Mouse (Mus musculus) erythroblast, embryonic 14.5 days (primary cell): ENCODE data around the gene Gpr15. TPM values are rescaled to one million over a fixed set of nuclear protein-coding genes. Genes with fewer than 3 reads are reported as not detected.
A peak's percentile ranks its signal among the peaks of the same experiment; 100 is the strongest.

Source experiments
- H3K27me3 ChIP-seq: 2 replicates; pipeline ENCODE4 v1.6.1; 2012; ENCODE audit warnings: inconsistent platforms; ENCODE audit not compliant: control insufficient read depth
- H3K36me3 ChIP-seq: 2 replicates; pipeline ENCODE4 v1.6.1; 2012; ENCODE audit warnings: mild to moderate bottlenecking, inconsistent platforms; ENCODE audit not compliant: control insufficient read depth
- H3K4me1 ChIP-seq: 2 replicates; pipeline ENCODE4 v1.6.1; 2012; ENCODE audit warnings: inconsistent platforms; ENCODE audit not compliant: control insufficient read depth
- H3K4me3 ChIP-seq: replicated peaks from 2 replicates; pipeline ENCODE3; 2012; ENCODE audit warnings: moderate library complexity, mild to moderate bottlenecking, inconsistent platforms
- H3K9me3 ChIP-seq: 2 replicates; pipeline ENCODE4 v1.6.1; 2012; ENCODE audit warnings: low read length, inconsistent platforms, mixed read lengths; ENCODE audit not compliant: control insufficient read depth
- GATA1 ChIP-seq: IDR thresholded peaks from 2 replicates; pipeline ENCODE4 v1.6.1; 2012; ENCODE audit warnings: low read length, inconsistent platforms, mixed read lengths
- TAL1 ChIP-seq: IDR thresholded peaks from 3 replicates; pipeline ENCODE4 v1.6.1; 2012; ENCODE audit warnings: low read length, inconsistent platforms, mixed read lengths
- polyA plus RNA-seq: library from polyadenylated mRNA; stranded (reverse); fragments of >175 nt; gene quantifications from 2 replicates; pipeline ENCODE4 v1.2.3, GENCODE M21; 2012

Gene Gpr15
- not detected in 2 replicates for polyA plus RNA-seq

DNA sequence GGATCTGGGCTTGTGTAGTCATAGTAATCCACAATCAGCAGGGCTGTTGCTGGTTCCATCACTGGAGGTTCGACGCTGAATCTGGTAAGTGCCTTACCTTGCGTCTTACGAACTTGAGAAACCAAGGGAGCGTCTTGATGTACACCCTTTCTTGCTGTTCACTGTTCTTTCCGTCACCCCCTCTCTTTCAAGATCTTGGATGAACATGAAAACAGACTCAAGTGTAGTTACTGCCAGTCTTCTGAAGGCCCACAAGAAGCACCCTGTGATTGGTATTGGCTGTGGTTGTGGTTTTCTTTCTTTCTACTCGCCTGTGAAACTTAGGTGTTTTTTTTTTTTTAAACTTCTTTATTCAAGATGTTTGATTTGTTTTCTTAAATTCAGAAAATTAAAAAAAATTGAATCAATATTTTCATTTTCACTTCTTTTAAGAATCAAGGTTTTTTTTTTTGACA lies at the start of gene Gpr15:
Gene Gpr15 (minus strand): TSS at position 405 of the 455 bp plus-strand sequence.
- Histone ChIP-seq H3K9me3 (no peaks in the 10 kb centered on the region), H3K4me1 (no peaks in the 10 kb centered on the region), H3K36me3 (no peaks in the 10 kb centered on the region), H3K4me3 (no peak within 1 kb of the TSS), H3K27me3 (no peaks in the 10 kb centered on the region)
- TF ChIP-seq GATA1, result no peak
- no peak for TF ChIP-seq TAL1

DNA sequence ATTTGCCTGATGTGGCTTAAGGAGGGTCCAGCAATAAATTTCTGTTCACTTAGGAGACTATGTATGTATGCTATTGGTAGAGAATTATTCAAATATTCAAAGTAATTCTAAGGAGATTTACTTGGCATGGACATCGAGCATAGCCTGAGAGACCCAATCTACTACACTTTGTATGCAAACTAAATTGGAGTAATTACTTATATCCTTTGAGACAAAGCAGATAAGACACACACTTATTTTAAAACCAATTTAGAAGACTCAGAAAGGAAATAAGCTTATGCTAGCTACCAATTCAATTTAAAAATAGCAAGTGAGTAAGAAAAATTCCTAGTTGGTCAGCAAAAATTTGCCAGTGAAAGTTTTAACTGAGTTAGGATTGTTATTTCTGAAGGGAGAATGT lies 44.2 kb upstream of the Gpr15 start, which contains the start of gene Olfr172:
Gene Olfr172 (minus strand): TSS at position 101 of the 400 bp plus-strand sequence.
- no peak for TF ChIP-seq GATA1
- no peak for TF ChIP-seq TAL1
- 0 out of 2 replicates have a peak, but pooled peaks cover 2% of the 10 kb centered on the region for H3K9me3 ChIP-seq
- H3K4me3 ChIP-seq, result no peak within 1 kb of the TSS
- no peaks in the 10 kb centered on the region for H3K27me3 ChIP-seq
- H3K4me1 ChIP-seq, result no peaks in the 10 kb centered on the region
- H3K36me3 ChIP-seq, result no peaks in the 10 kb centered on the region

DNA sequence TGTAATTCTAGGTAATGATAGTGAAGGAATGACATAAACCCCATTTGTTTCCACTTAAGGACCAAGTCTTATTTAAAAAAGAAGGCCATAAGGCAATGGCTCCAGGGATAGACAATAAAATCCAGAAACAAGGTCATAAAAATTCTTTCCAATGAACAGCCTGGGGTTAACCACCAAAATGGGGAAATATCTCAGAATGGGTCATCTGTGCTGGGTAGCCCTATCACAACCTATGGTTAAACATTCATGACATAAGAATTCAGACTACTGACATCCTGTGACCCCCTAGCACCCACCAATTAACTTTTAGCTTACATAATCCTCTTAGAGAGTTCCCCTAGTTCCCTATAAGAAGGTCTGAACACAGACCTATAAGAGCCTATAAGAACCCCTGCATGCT lies 37.3 kb upstream of the Gpr15 start:
- H3K9me3 ChIP-seq, result no peaks in the 10 kb centered on the region
- no peak for TF ChIP-seq TAL1
- no peak for TF ChIP-seq GATA1
- H3K4me1 ChIP-seq, result peaks cover under 1% of the 10 kb centered on the region; the same call in 1 of the 2 replicates
- H3K27me3 ChIP-seq, result no peaks in the 10 kb centered on the region
- no peak overlapping the region for H3K4me3 ChIP-seq
- no peaks in the 10 kb centered on the region for H3K36me3 ChIP-seq

DNA sequence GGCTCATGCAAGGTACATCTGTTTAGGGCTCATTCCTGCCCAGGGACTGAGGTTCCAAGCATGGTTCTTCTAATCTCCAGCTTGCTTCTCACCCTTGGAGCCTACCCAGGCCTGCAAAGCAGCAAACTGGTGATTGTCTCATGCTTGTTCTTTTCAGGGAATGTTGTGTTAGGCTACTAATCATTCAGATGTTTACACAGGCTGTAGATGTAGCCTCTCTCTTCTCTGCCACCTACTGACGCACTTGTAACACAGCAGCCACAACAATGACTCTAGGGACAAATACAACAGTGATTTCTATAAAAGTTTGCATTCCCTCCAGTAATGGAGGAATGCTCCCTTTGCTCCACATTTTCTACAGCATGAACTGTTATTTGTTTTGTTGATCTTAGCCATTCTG lies 32.4 kb upstream of the Gpr15 start:
- H3K27me3 ChIP-seq, result no peaks in the 10 kb centered on the region
- no peak overlapping the region for H3K4me3 ChIP-seq
- H3K9me3 ChIP-seq, result no peaks in the 10 kb centered on the region
- H3K4me1 ChIP-seq, result peaks cover 11% of the 10 kb centered on the region
- TF ChIP-seq GATA1, result no peak
- no peak for TF ChIP-seq TAL1
- H3K36me3 ChIP-seq, result no peaks in the 10 kb centered on the region

DNA sequence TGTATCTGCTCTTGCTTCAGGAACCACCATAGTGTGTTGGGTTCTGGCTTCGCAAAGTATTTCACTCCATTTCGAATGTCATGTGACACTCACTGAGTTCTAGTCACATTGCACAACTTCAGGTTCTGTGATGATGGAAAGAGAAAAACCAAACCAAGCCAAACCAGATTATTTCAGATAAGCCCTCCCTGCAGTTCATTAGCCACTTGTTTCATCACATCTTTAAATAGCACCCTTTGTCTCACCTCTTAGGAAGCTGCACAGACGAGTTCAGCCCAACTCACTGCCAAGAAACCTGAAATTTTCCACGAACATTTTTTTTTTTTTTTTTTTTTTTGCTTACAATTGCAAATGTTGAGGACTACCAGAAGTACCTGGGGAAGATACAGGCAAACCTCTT lies 27.8 kb upstream of the Gpr15 start:
- peaks cover 11% of the 10 kb centered on the region for H3K4me1 ChIP-seq
- H3K9me3 ChIP-seq, result no peaks in the 10 kb centered on the region
- TF ChIP-seq TAL1 (no peak), GATA1 (no peak)
- H3K36me3 ChIP-seq, result no peaks in the 10 kb centered on the region
- H3K27me3 ChIP-seq, result no peaks in the 10 kb centered on the region
- H3K4me3 ChIP-seq, result no peak overlapping the region

DNA sequence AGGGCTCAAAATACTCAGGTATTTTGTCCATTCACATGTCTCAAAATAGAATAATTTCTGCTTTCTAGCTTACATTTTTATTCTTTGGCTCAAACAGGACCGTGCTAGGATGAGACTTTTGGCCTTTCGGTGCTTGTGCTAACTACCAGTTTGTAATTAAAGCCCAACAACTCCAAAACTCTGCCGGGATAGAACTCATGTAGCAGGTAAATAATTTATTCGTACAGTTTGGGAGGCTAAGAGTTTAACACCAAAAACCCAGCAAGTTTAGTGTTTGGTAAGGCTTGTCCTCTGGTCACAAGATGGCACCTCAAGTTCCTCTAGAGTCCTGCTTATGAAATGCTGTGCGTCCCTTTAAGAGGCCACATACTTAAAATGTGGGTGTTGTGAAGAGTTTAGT lies 21.9 kb upstream of the Gpr15 start:
- H3K4me1 ChIP-seq, result peaks cover 9% of the 10 kb centered on the region
- no peak for TF ChIP-seq TAL1
- no peak for TF ChIP-seq GATA1
- H3K27me3 ChIP-seq, result no peaks in the 10 kb centered on the region
- no peaks in the 10 kb centered on the region for H3K9me3 ChIP-seq
- no peak overlapping the region for H3K4me3 ChIP-seq
- H3K36me3 ChIP-seq, result no peaks in the 10 kb centered on the region

DNA sequence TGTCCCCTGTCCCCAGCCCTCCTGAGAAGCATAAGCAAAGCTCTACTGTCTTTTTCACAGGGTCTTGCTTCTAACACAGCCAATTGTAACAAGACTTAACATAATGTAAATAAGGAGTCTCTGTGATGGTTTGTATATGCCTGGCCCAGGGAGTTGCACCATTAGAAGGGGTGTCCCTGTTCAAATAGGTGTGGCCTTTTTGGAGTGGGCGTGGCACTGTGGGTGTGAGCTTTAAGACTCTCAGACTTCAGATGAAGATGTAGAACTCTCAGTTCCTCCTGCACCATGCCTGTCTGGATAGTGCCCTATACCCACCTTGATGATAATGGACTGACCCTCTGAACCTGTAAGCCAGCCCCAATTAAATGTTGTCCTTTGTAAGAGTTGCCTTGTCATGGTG lies 19.9 kb upstream of the Gpr15 start:
- Histone ChIP-seq H3K36me3 (peaks cover 11% of the 10 kb centered on the region), H3K4me1 (peaks cover 9% of the 10 kb centered on the region), H3K4me3 (no peak overlapping the region), H3K27me3 (no peaks in the 10 kb centered on the region), H3K9me3 (no peaks in the 10 kb centered on the region)
- no peak for TF ChIP-seq TAL1
- TF ChIP-seq GATA1, result no peak

DNA sequence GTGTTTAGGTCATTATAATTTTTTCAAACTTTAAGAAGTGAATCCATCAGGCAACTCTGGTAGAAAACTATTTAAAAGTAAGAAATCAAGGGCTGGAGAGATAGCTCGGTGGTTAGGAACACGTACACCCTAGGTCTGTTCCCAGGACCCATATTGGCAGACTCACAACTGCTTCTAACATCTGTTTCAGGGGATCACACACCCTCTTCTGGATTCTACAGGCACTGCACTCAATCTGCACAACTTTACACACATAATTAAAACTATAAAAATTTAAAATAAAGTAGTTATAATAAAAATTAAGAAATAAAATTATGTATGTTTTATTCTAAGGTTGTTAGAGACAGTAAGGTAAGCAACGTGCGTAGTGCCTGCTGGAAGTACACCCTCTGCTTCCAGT lies 19.3 kb upstream of the Gpr15 start:
- Histone ChIP-seq H3K4me3 (no peak overlapping the region), H3K9me3 (no peaks in the 10 kb centered on the region), H3K36me3 (peaks cover 15% of the 10 kb centered on the region), H3K4me1 (peaks cover 9% of the 10 kb centered on the region), H3K27me3 (no peaks in the 10 kb centered on the region)
- TF ChIP-seq TAL1 (no peak), GATA1 (no peak)

DNA sequence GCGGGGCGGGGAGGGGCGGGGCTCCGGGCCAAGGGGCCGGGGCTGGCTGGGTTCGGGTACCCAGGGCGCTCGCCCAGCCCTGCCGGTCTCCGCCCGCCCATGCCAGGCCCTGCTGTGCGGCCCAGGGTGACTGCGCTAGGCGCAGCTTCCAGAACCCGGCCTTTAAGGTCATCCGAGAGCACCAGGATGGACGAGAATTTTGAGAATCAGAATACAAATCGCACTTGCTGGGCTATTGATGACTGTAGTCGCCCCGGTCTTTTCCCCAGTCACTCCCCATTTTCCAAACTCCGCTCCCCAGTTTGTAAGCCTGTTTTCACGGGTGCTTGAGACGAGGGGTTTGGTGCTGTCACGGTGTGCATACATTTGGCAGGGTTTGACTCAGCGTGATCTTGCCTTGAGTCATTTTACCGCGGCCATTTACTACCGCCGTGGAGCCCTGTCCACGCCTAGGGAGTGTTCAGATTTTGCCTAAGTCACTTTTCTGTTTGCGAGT lies 9.4 kb upstream of the Gpr15 start:
- H3K9me3 ChIP-seq, result no peaks in the 10 kb centered on the region
- peak overlapping the region; percentile 87 for H3K4me3 ChIP-seq
- peaks cover 38% of the 10 kb centered on the region for H3K36me3 ChIP-seq
- H3K4me1 ChIP-seq, result peaks cover 25% of the 10 kb centered on the region
- H3K27me3 ChIP-seq, result peaks cover 5% of the 10 kb centered on the region
- TF ChIP-seq GATA1, result no peak
- TF ChIP-seq TAL1, result no peak

DNA sequence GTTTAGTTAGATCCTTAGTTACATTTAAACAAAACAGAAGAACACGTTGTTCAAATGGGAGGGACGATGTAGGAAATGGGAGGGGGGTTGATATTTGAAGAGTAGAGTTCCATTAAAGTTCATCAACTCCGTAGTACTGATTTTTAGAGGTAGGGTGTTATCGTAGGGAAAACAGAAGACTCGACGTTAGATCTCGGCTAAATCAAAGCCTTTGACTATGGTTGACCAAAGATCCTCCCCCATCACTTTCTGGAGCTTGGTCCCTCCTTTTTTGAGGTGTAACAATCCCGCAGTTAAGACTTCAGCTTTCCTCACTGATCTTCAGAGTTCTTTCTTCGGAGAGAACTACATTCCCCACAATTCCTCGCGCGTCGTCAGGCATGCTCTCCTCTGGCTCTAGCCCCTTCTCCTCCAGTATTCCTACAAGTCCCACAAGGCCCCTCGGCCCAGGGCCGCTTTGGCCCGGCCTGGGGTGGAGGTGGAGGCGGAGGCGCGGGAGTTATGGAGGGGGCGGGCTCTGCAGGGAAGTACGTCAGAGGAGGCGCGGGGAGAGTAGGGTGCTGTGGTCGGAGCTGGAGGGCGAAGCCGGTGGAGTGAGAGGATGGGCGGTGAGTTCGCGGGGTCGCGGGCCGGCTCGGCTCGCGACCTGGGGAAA lies 8.7 kb upstream of the Gpr15 start, which contains the start of gene Cldnd1:
Gene Cldnd1 (plus strand): TSS at position 434 of the 655 bp plus-strand sequence.
- Histone ChIP-seq H3K4me3 (peak within 1 kb of the TSS; percentile 87), H3K9me3 (no peaks in the 10 kb centered on the region), H3K36me3 (peaks cover 32% of the 10 kb centered on the region), H3K27me3 (peaks cover 5% of the 10 kb centered on the region), H3K4me1 (peaks cover 25% of the 10 kb centered on the region)
- TF ChIP-seq TAL1, result no peak
